Mouse (Mus musculus) lung, postnatal 4 days (tissue): ENCODE measurements at regions not wholly inside any gene's neighbourhood (a gene's known extent, or its start where the extent isn't known, plus 50 kb on each side); places are given as distances from the start of the nearest gene placed in this dataset.

Experiments used
- DNase-seq, 2 experiments: peaks; one replicate each; pipeline ENCODE4 v3.0.0; 2021

GRCm38 (mm10) chr15:56420681-56421080 is 1056.7 kb downstream of the Slc22a22 start:
- no peak for DNase-seq

GRCm38 (mm10) chr15:56391982-56392381 is 1085.4 kb downstream of the Slc22a22 start:
- DNase-seq = no peak

- DNase-seq = no peak
Observed at GRCm38 (mm10) chr15:56378511-56378910, 1098.9 kb downstream of the Slc22a22 start.

GRCm38 (mm10) chr15:56350903-56351302 is 1126.5 kb downstream of the Slc22a22 start:
- DNase-seq = no peak

GRCm38 (mm10) chr15:56346111-56346510 is 1131.3 kb downstream of the Slc22a22 start:
- DNase-seq = no peak

GRCm38 (mm10) chr15:56344973-56345372 is 1132.5 kb downstream of the Slc22a22 start:
- DNase-seq = no peak

GRCm38 (mm10) chr15:56344304-56344932 is 1133.0 kb downstream of the Slc22a22 start:
- DNase-seq = no peak

- DNase-seq = no peak
Observed at GRCm38 (mm10) chr15:56337879-56338278, 1139.5 kb downstream of the Slc22a22 start.

GRCm38 (mm10) chr15:56336449-56336848 is 1141.0 kb downstream of the Slc22a22 start:
- peak; percentile 53 to 69 for DNase-seq

- DNase-seq = no peak
Observed at GRCm38 (mm10) chr15:56335011-56335410, 1142.4 kb downstream of the Slc22a22 start.

GRCm38 (mm10) chr15:56320501-56320900 is 1156.9 kb downstream of the Slc22a22 start:
- DNase-seq = no peak

GRCm38 (mm10) chr15:56294910-56295438 is 1182.5 kb downstream of the Slc22a22 start:
- DNase-seq = no peak

- peak; percentile 61 to 72 for DNase-seq
Observed at GRCm38 (mm10) chr15:56278622-56279301, 1198.7 kb downstream of the Slc22a22 start.

GRCm38 (mm10) chr15:56278006-56278405 is 1199.4 kb downstream of the Slc22a22 start:
- DNase-seq = no peak

GRCm38 (mm10) chr15:56248731-56249130 is 1228.7 kb downstream of the Slc22a22 start:
- DNase-seq = no peak

GRCm38 (mm10) chr15:56244004-56244735 is 1233.3 kb downstream of the Slc22a22 start:
- DNase-seq = peak; percentile 36 to 70

GRCm38 (mm10) chr15:56202552-56202951 is 1274.9 kb downstream of the Slc22a22 start:
- DNase-seq = no peak

GRCm38 (mm10) chr15:56199336-56199735 is 1278.1 kb downstream of the Slc22a22 start:
- no peak for DNase-seq

GRCm38 (mm10) chr15:56197425-56198201 is 1279.8 kb downstream of the Slc22a22 start:
- peak in 1 of 2 experiments; percentile 4 for DNase-seq

GRCm38 (mm10) chr15:56166236-56166635 is 1311.2 kb downstream of the Slc22a22 start:
- DNase-seq = no peak

- no peak for DNase-seq
Observed at GRCm38 (mm10) chr15:56158726-56159125, 1318.7 kb downstream of the Slc22a22 start.

GRCm38 (mm10) chr15:56139451-56139850 is 1338.0 kb downstream of the Slc22a22 start:
- DNase-seq = no peak
